Mouse (Mus musculus) macrophage (primary cell): ENCODE data around the gene Kcnh7. TPM values are rescaled to one million over a fixed set of nuclear protein-coding genes. Genes with fewer than 3 reads are reported as not detected.

ENCODE experiments used
- H3K27ac ChIP-seq: fragments of 350-480 bp; formaldehyde crosslinking; 2 replicates; pipeline ENCODE4 v1.9.0; 2021
- H3K36me3 ChIP-seq: fragments of 350-480 bp; formaldehyde crosslinking; 2 replicates; pipeline ENCODE4 v1.9.0; 2021; ENCODE audit errors: inconsistent target
- H3K4me3 ChIP-seq: fragments of 350-480 bp; formaldehyde crosslinking; 2 replicates; pipeline ENCODE4 v1.9.0; 2021; ENCODE audit errors: inconsistent target
- H3K79me2 ChIP-seq: fragments of 350-480 bp; formaldehyde crosslinking; 2 replicates; pipeline ENCODE4 v1.9.0; 2021; ENCODE audit errors: inconsistent target
- WGBS: methylation state at CpG from one replicate; pipeline ENCODE4 v1.1.7; 2026; ENCODE audit warnings: inconsistent platforms; ENCODE audit not compliant: missing documents; 5-methylcytosine and 5-hydroxymethylcytosine counted together
- polyA plus RNA-seq: library from polyadenylated mRNA; stranded (reverse); fragments of 250-400 nt; gene quantifications from 3 replicates; pipeline ENCODE4 v1.2.4, GENCODE M21; 2018; ENCODE audit warnings: inconsistent platforms
- total RNA-seq, 78 experiments: library from RNA; depleted of rRNA; stranded (reverse); fragments of 250-400 nt; gene quantifications; 1 replicate in 9 of 78; 2 replicates in 24 of 78; 3 replicates in 43 of 78; 4 replicates in 2 of 78; pipeline ENCODE4 v1.2.4; 2018; ENCODE audit warnings: inconsistent platforms in 56 of 78

The Kcnh7 gene
- total RNA-seq (2018; cell fraction: chromatin; rRNA removed), result not detected
- total RNA-seq (2018; cell fraction: cytosol; rRNA removed), result not detected
- not detected for total RNA-seq (2018; cell fraction: nucleus; rRNA removed)
- not detected in 3 replicates for polyA plus RNA-seq

DNA sequence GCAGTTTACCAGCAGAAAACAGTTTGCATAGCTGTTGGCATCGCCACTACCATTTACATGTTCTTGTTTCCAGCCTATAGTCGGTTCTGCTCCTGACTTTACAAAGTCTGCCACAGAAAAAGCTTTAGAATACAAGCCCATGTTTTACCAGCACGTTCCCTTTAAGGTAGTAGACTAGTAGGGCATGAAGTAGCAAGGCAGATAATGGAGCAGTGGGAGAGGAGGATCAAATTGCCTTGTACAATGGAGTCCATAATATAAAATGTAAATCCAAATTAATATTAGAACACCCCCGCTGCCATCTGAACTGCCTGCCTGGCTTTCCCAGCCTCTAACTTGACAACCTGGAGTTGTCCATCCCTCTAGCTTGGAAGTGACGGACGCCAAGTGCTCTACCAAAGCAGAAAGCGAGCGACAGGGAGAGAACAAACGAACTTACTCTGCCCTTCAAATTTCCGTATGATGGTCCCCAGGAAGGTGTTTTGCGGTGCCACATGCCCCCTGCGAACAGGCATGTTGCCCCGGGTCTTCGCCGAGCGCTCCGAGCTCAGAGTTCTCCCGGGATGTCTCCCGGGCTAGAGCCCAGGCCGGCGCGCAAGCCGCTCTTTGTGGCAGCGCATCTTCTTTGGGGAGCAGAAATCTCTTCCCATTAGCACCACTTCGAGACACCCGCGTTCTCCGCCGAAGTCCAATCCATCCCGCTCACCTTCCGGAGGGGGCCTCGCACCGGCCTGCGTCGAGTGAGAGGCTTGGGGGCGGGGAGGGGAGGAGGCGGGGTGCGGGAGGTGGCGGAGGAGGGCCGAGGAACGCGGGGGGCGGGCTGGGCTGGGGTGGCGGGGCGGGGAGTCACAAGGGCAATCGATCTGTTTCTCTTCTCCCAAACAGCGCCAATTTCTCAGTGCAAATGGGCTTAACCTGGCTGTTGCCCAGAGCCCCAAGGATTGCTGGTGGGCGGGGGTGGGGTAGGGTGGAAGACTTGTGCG is at the start of gene Kcnh7:
TSS of gene Kcnh7 (minus strand) at position 725 of the 983 bp plus-strand sequence.
- Histone ChIP-seq H3K27ac (no peak within 1 kb of the TSS), H3K4me3 (no peak within 1 kb of the TSS), H3K79me2 (no peaks in the 10 kb centered on the region), H3K36me3 (no peaks in the 10 kb centered on the region)
- 8% methylated on average over 33 of the region's 49 CpGs for WGBS

DNA sequence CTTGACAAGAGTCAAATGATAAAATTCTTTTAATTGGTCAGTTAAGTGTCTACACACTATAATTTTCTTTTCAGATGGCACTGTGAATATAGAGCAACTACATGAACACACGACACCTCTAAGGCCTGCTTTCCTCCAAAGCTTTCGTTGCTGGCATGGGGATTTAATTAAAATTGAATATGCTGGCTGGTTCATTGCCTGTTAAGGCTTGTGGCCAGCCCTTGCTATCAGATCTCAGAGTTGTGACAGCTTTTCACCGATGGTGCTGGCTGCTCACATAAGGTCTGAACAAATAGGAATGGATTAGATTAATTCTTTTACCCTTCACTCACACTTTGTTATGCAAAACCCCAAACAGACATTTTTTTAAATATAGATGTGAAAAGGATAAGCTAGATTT is 23.3 kb upstream of the Kcnh7 start:
- no peaks in the 10 kb centered on the region for H3K79me2 ChIP-seq
- no peak overlapping the region for H3K4me3 ChIP-seq
- no peak overlapping the region for H3K27ac ChIP-seq
- 85% methylated on average over 3 of the region's 3 CpGs for WGBS
- no peaks in the 10 kb centered on the region for H3K36me3 ChIP-seq

DNA sequence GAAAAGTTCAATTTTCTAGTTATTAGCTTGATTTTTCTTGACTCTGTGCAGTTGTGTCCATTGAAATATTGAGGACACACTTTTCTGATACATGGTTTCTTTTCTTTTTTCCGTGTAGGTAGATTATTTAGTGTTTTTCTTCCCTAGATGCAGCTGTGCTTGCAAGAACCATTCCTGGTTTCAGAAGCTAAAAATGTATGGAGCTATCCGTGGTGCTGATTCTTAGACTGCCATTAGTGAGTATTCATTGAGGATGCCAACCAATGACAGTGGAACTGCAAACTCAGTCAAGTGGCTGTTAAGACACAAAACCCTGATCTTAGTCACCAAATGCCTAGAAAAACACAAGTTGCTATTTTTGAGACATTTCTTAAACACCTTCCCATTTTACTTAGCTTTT is 1.9 kb upstream of the Kcnh7 start:
- Histone ChIP-seq H3K27ac (no peak overlapping the region), H3K36me3 (no peaks in the 10 kb centered on the region), H3K4me3 (no peak overlapping the region), H3K79me2 (no peaks in the 10 kb centered on the region)
- whole genome bisulfite sequencing, result 4% methylated on average over 2 of the region's 2 CpGs

DNA sequence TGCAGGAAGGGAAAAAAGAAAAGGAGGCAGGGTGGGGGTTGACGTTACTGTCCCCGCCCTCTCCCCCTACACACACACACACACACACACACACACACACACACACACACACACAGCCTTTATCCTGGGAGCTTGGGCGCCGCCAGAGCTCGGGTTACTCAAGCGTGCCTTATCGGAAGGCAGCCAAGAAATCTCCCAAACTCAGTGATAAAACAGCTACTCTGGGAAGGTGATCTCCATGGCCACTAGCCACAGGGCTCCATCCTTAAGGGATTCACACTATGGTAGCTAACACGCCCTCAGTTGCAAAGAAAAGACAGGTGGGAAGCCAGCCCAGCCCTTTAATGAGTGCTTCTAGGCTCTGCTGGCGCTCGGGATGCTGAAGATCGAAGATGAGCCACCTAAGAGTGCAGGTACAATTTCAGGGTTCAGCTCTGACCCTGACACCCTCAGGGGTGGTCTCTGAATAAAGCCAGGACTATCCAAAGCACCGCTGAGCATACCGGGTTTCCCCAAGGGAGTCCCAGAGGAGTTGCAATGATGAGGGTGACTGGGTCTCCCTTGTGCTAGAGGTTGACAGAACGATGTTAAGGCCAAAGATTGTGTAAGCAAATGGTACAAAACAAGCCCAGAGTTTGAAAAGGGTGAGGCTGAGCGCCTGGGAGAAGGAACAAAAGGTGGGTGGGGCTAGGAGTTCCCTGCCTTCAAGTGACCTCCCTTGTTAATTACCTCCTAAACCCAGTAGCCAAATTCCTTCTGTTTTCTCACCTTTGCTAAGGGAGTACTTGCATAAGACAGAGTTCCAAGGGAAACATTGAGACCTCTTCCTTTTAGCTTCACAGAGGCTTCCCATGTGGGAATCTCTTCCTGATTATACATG is 704 bp upstream of the Kcnh7 start:
- 10% methylated on average over 15 of the region's 15 CpGs for WGBS
- Histone ChIP-seq H3K79me2 (no peaks in the 10 kb centered on the region), H3K4me3 (no peak overlapping the region), H3K36me3 (no peaks in the 10 kb centered on the region), H3K27ac (no peak overlapping the region)

DNA sequence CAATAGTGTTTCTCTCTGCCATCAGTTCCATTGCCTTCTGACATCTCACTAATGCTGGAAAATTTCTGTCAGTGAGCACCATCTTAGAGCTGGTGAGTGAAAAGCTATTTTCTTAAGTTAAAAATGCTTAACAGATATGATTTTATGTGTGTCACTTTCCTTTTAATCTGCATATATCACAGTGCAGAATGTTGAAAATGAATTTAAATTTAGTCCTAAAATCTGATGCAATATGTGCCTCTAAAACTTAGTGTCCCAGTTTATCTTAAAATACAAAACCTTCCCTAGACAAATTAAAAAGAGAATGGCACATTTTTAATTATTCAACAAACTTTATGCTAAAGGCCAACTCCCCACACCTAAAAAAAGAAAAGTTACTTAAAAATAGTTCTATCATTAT is 30.4 kb downstream of the Kcnh7 start:
- no peaks in the 10 kb centered on the region for H3K36me3 ChIP-seq
- no peaks in the 10 kb centered on the region for H3K79me2 ChIP-seq
- no peak overlapping the region for H3K27ac ChIP-seq
- no peak overlapping the region for H3K4me3 ChIP-seq

DNA sequence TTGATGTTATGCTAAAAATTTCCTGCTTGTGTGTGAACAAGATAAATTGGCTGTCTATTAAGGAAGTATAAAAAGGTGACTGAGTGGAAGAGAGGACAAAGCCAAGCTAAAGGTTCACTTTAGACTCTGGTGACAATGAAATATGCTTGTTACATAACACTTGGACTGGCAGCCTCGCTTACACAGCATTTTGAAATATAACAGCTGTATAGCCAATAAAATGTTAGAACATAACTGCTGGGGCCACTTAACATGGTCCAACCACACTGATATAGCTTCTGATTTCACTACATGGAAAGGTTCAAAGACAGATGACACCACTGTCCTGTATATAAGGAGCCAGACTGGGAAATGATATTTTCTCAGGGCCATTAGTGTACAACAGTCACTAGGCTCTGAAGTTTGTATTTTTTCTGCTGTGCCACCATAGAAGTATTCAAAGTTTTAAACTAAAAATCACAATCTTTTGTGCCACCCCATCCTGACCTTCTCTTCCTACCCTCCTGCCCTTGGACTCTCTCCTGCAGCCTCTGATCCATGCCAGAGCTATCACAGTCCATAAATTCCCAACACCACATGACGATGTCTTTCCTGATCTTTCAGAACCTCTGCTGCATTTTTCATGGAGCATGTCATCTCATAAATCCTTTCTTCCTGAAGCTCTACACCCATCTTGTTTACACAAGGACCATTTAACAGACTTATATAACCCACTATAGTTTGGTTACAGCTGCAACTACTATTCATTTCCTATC is 56.1 kb downstream of the Kcnh7 start:
- no peaks in the 10 kb centered on the region for H3K36me3 ChIP-seq
- no peak overlapping the region for H3K4me3 ChIP-seq
- 78% methylated on average over 2 of the region's 2 CpGs for WGBS
- H3K27ac ChIP-seq, result no peak overlapping the region
- H3K79me2 ChIP-seq, result no peaks in the 10 kb centered on the region

DNA sequence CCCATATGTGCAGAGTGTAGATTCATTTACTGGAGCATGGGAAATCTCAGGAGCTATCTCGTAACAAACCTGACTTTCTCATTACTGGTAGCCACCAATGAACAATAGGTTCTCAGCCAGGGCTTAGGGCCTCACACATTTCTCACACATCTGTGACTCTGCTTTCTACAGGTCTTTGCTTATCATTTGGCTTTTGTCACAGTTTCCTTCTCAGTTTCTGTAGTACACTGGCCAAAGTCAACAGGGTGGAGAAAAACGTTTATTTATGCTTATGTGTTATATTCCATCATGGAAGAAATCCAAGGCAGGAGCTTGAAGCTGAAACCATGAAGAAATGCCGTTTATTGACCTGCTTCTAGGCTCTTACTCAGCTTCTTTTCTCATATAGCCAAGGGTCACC is 63.8 kb downstream of the Kcnh7 start:
- Histone ChIP-seq H3K27ac (no peak overlapping the region), H3K4me3 (no peak overlapping the region), H3K79me2 (no peaks in the 10 kb centered on the region), H3K36me3 (no peaks in the 10 kb centered on the region)
- WGBS, result 81% methylated on average over 3 of the region's 3 CpGs

DNA sequence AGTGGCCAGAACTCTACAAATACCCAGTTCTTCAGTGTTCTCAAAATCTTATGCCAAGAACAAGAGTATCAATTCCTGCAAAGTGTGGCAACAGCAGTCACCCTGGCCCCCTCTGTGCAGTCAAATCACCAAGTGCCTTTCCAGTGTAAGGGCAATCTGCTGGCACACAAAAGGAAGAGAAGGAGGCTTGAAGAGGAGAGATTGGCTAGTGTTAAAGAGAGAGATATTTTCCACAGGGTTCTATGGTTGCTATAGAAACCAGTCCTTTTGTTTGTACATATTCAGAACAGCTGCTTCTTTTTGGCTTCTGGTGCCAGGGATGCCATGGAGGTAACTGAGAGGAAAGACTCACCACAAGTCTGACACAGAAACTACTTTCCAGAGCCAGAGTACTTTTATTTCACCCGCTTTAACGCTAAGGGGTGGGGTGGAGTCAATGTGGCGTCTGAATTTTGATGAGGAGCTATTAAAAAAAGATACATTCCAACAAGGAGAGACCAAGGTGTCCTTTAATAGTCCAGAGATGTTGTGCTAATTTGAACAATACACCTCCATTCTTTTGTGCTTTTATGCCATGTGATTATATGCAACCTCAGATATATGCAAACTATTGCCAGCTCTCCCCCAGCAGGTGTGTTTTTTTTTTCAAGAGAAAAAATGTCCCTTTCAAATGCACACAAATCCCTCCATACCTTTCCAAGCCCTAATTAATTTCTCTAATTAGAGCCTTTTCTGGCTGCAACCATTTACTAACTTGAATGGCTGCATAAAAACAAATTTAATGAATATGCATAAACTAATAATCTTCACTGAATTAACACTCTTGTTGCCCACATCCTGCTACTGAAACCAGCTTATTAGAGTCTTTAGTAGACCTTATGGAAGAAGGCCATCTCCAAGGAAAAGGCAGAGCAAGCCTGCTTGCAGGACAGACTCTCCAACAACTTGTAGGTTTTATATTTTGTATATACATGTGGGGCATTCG is 66.6 kb downstream of the Kcnh7 start:
- Histone ChIP-seq H3K79me2 (no peaks in the 10 kb centered on the region), H3K36me3 (no peaks in the 10 kb centered on the region), H3K27ac (no peak overlapping the region), H3K4me3 (no peak overlapping the region)
- 90% methylated on average over 4 of the region's 4 CpGs for WGBS

DNA sequence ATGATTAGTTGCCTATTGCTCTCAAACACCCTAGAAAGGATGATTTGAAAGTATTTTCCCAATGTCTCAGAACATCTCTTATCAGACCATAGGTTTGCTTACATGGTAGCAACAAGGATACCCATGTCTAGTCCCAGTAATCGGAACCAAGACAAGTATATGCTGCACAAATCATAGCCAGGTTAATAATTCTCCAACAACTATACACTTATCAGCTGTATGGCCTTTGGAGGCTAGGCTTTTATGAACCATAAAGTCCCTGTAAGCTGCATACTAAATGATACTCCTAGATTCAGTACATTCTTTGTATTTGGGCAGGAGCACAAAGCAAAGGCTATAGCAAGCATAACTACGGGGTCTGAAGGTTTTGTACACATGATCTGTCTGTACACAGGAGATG is 78.1 kb downstream of the Kcnh7 start:
- H3K4me3 ChIP-seq, result no peak overlapping the region
- H3K27ac ChIP-seq, result no peak overlapping the region
- H3K36me3 ChIP-seq, result no peaks in the 10 kb centered on the region
- H3K79me2 ChIP-seq, result no peaks in the 10 kb centered on the region
- 91% methylated on average over 2 of the region's 2 CpGs for WGBS

DNA sequence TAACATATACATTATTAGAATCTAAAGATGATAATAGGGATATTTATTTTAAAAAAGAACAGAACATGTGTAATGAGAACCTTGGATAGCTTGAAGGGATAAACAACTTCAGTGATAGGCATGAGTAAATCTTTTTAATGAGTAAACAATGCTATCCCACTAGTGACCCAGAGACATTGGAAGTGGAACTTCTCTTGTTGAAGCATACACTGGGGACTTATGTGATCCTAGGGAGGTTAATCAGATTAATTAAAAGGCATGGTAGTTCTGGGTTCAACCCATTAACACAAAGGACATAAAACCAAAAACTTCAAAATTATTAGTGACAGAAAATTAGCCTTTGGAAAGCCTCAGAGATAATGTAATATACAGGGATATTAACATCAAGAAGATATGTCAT is 84.4 kb downstream of the Kcnh7 start:
- Histone ChIP-seq H3K36me3 (no peaks in the 10 kb centered on the region), H3K79me2 (no peaks in the 10 kb centered on the region), H3K27ac (no peak overlapping the region), H3K4me3 (no peak overlapping the region)

DNA sequence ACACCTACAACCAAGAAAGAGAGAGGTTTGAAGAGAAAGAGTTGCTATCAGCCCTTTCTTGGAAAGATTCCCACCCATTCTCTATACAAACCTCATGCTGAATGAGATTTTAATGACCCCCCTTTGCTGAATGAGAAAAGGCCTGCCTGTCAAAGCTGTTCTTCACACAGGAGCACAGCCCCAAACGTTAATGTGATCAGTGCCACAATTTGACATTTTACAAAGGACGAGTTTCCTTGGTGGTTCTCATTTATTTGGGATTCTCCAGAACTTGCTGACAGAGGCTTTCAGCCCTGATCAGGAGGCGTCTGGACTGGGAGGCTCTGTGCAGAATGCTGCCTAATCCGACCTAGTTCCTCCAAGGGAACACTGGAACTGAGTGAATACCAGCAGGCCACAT is 92.3 kb downstream of the Kcnh7 start:
- no peaks in the 10 kb centered on the region for H3K79me2 ChIP-seq
- no peaks in the 10 kb centered on the region for H3K36me3 ChIP-seq
- 66% methylated on average over 4 of the region's 4 CpGs for WGBS
- H3K4me3 ChIP-seq, result no peak overlapping the region
- no peak overlapping the region for H3K27ac ChIP-seq

DNA sequence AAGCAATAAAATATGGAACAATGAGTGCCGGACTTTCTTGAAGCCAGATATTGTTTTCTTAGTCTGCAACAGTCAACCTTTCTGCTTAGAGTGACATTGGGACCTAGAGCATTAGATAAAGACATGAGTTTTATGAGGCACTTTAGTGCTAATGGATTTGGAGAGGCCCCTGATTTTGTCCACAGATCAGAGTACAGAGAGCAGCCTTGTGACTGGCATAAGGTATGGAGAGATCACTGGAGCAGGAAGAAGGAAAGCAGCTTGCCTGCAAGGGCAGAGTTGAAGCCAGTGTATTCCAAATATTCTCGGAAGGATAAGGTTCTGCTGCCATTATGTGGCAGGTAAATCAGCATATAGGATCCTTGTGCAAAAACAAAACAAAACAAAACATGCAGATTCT is 93.6 kb downstream of the Kcnh7 start:
- no peaks in the 10 kb centered on the region for H3K36me3 ChIP-seq

DNA sequence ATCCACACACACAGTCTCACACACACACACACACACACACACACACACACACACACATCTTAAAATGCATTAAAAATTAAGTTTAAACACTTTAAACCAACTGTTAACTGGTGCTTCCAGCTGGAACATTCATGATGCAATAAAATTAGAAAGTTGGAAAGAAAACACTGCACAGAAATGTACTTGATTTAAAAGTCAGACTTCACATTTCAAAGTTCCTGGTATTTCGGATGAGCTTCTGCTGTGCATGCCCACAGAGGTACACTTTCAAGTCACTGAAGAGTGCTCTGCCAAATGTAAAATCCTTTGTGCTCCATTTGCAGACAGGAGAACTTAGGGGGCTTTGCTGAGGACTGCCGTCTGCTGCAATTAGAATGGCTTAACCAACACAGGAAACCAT is 125.7 kb downstream of the Kcnh7 start:
- H3K4me3 ChIP-seq, result no peak overlapping the region
- H3K79me2 ChIP-seq, result no peaks in the 10 kb centered on the region
- H3K27ac ChIP-seq, result no peak overlapping the region
- no peaks in the 10 kb centered on the region for H3K36me3 ChIP-seq
- 95% methylated on average over 2 of the region's 2 CpGs for WGBS

More for the DNA sequence above, 93.6 kb downstream of the Kcnh7 start:
- Histone ChIP-seq H3K27ac (no peak overlapping the region), H3K79me2 (no peaks in the 10 kb centered on the region), H3K4me3 (no peak overlapping the region)
- 85% methylated on average over 2 of the region's 2 CpGs for WGBS
